Mouse (Mus musculus) thymus, adult 2 months (tissue): Measurements from ENCODE around the gene Gp5.

Source experiments
- CTCF ChIP-seq: fragments of 200-500 bp; IDR thresholded peaks from 2 replicates; pipeline ENCODE4 v1.5.1; 2012; ENCODE audit warnings: mild to moderate bottlenecking, control low read depth, low read length, moderate library complexity, borderline replicate concordance; ENCODE audit not compliant: control insufficient read depth, poor library complexity, insufficient read depth; ENCODE audit errors: extremely low read depth
- POLR2A ChIP-seq: fragments of 200-500 bp; IDR thresholded peaks from 2 replicates; pipeline ENCODE4 v1.6.1; 2012; ENCODE audit warnings: mild to moderate bottlenecking, low read length, control low read depth, moderate library complexity; ENCODE audit not compliant: control insufficient read depth, poor library complexity, insufficient read depth; ENCODE audit errors: extremely low read depth

DNA sequence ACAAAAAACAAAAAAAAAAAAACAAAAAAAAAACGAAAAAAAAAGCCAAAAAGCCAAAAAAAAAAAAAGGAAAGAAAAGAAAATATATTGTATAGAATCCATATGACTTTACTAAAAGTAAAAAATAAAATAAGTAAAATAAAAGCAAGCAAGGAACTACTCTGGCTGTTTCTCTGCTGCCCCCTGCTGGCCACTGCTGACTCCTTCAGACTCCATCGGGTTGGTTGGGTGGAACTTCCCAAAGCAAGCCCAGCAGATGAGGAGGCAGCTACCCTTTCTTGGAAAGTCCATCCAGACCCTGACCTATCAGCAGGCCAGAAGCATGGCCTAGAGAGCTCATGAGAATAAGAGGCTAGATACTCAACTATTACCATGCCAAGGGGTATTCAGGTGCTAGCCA is 47.9 kb downstream of the Gp5 start:
- TF ChIP-seq CTCF: peak; percentile 64; the same call in 1 of the 2 replicates
- no peak for TF ChIP-seq POLR2A
